Mouse (Mus musculus) T-cell, adult 66 days (primary cell): ENCODE results near the gene Zxdb. TPM values are rescaled to one million over a fixed set of nuclear protein-coding genes. Genes with fewer than 3 reads are reported as not detected.

Source experiments
- total RNA-seq, 2 experiments: library from RNA; stranded (reverse); gene quantifications; 3 replicates in 1 of 2; 4 replicates in 1 of 2; pipeline ENCODE4 v1.2.4; 2023

The Zxdb gene
- total RNA-seq: 10 to 100 TPM; 14.4 to 16.2 TPM

GRCm38 (mm10) chrX:94724192-94724971 is at the start of gene Zxdb:
Gene Zxdb, plus strand, starts transcription at chrX:94724569.

Other genes starting within 250 kb of the Zxdb start
- 1 to 10 TPM; 4.3 to 4.7 TPM for gene Maged1, start 182.4 kb upstream of the Zxdb start, total RNA-seq
- not detected for gene Gspt2, start 88.5 kb upstream of the Zxdb start, total RNA-seq